Mouse (Mus musculus): ENCODE measurements around the gene Asl. TPM values are rescaled to one million over a fixed set of nuclear protein-coding genes. Genes with fewer than 3 reads are reported as not detected.

Gene Asl
- total and polyA plus RNA-seq, 3 experiments, result 15.8 to 26.7 TPM; not detected in 1

DNA sequence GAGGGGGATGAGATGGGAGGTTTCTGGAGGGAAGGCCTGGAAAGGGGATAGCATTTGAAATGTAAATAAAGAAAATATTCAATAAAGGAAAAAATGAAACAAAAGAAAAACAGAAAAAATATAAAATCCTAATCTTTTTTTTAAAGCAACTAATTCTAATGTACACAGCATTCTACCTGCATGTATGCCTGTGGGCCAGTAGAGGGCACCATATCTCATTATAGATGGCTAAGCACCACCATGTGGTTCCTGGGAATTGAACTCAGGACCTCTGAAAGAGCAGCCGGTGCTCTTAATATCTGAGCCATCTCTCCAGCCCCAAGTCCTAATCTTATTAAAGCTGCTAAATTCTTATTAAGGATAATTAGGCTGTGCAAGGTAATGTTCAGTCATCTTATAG is 21.7 kb downstream of the Asl start:
- H3K4me1 ChIP-seq (ENCODE audit: control insufficient read depth in 1 of 2, insufficient read depth in 2 of 2, low read length in 2 of 2), result peaks cover 3 to 6% of the 10 kb centered on the region in 2 experiments
- H3K9ac ChIP-seq (ENCODE audit: control insufficient read depth, low read depth, low read length, poor library complexity, severe bottlenecking), result no peak overlapping the region
- H3K36me3 ChIP-seq (ENCODE audit: control insufficient read depth in 1 of 2, insufficient read depth in 2 of 2, low read length in 2 of 2), result no peaks in the 10 kb centered on the region
- H3K27ac ChIP-seq (ENCODE audit: control insufficient read depth, low read depth, low read length), result no peak overlapping the region
- no peaks in the 10 kb centered on the region for H3K27me3 ChIP-seq (ENCODE audit: control insufficient read depth in 1 of 2, insufficient read depth in 2 of 2, low read length in 2 of 2)
- H3K4me3 ChIP-seq (ENCODE audit: control insufficient read depth in 1 of 2, insufficient read depth in 1 of 2, low read depth in 2 of 2, low read length in 2 of 2), result no peak overlapping the region
- H3K9me3 ChIP-seq (replicated peaks; ENCODE audit: insufficient read depth, low read length), result no peaks in the 10 kb centered on the region
- peak; percentile 62 for DNase-seq (ENCODE audit: low read depth, low spot score)
- H3K79me2 ChIP-seq (ENCODE audit: control insufficient read depth, insufficient read depth, low read length, poor library complexity), result peaks cover 3% of the 10 kb centered on the region
- TF ChIP-seq CTCF (IDR thresholded peaks at IDR 0.05 in 2 of 3, conservative IDR thresholded peaks at IDR 0.05 in 1 of 3; ENCODE audit: control insufficient read depth in 1 of 3, insufficient read depth in 1 of 3, low read depth in 2 of 3, low read length in 3 of 3, poor library complexity in 1 of 3, severe bottlenecking in 1 of 3), result peak; percentile 40 to 65 (median 62)
- TF ChIP-seq MAFK (IDR thresholded peaks at IDR 0.05; ENCODE audit: borderline replicate concordance, low read depth, low read length), result no peak
- TF ChIP-seq TBP (IDR thresholded peaks at IDR 0.05; ENCODE audit: low read depth, low read length), result no peak
- TF ChIP-seq ZC3H11A (IDR thresholded peaks at IDR 0.05; ENCODE audit: low read depth, low read length), result peak; percentile 31; the same call in 1 of the 2 replicates
- peak; percentile 87 for TF ChIP-seq MYC (IDR thresholded peaks at IDR 0.05; ENCODE audit: low read depth, low read length)
- peak; percentile 32 for TF ChIP-seq RAD21 (IDR thresholded peaks at IDR 0.05; ENCODE audit: low read depth, low read length)
- peak; percentile 37; the same call in 1 of the 2 replicates for TF ChIP-seq ZNF384 (IDR thresholded peaks at IDR 0.05; ENCODE audit: low read depth, low read length)
- no peak for TF ChIP-seq NRF1 (IDR thresholded peaks at IDR 0.05; ENCODE audit: insufficient read depth, low read depth, low read length, poor library complexity, severe bottlenecking)
- TF ChIP-seq E2F4 (IDR thresholded peaks at IDR 0.05; ENCODE audit: borderline replicate concordance, low read depth, low read length), result no peak
- peak; percentile 49 for TF ChIP-seq SMC3 (IDR thresholded peaks at IDR 0.05; ENCODE audit: low read depth, low read length)

DNA sequence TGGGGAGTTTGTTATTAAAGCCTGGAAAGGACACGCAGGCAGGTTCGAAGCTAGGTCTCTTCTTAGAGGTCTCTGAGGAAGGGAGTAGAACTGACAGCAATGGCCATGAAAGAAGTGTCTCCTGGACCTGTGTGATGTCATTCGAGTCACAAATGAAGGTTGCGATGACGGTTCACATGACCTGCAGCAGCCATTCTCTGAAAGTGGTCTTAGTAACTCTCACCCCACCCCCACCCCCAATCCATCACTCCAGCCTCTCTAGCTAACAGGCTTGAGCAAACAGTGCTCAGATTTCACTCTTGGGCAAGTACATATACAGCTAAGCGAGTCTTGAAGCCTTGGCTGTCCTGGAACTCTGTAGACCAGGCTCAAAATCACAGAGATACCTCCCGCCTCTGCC is 25.8 kb downstream of the Asl start:
- DNase-seq (ENCODE audit: low read depth, low spot score), result no peak
- Histone ChIP-seq H3K4me1 (ENCODE audit: control insufficient read depth in 1 of 2, insufficient read depth in 2 of 2, low read length in 2 of 2) (peaks cover 3 to 16% of the 10 kb centered on the region in 2 experiments), H3K9ac (ENCODE audit: control insufficient read depth, low read depth, low read length, poor library complexity, severe bottlenecking) (peak overlapping the region; percentile 84), H3K27me3 (ENCODE audit: control insufficient read depth in 1 of 2, insufficient read depth in 2 of 2, low read length in 2 of 2) (no peaks in the 10 kb centered on the region), H3K9me3 (replicated peaks; ENCODE audit: insufficient read depth, low read length) (no peaks in the 10 kb centered on the region), H3K36me3 (ENCODE audit: control insufficient read depth in 1 of 2, insufficient read depth in 2 of 2, low read length in 2 of 2) (peaks cover 0 to 7% of the 10 kb centered on the region in 2 experiments; a peak in 2 of 4 replicates), H3K4me3 (ENCODE audit: control insufficient read depth in 1 of 2, insufficient read depth in 1 of 2, low read depth in 2 of 2, low read length in 2 of 2) (peak overlapping the region; percentile 82 to 96), H3K27ac (ENCODE audit: control insufficient read depth, low read depth, low read length) (peak overlapping the region; percentile 55), H3K79me2 (ENCODE audit: control insufficient read depth, insufficient read depth, low read length, poor library complexity) (peaks cover 13% of the 10 kb centered on the region)
- TF ChIP-seq CHD1 (IDR thresholded peaks at IDR 0.05; ENCODE audit: low read depth, low read length), result no peak
- no peak for TF ChIP-seq ZMIZ1 (IDR thresholded peaks at IDR 0.05; ENCODE audit: low read depth, low read length)
- no peak for TF ChIP-seq MEF2A (IDR thresholded peaks at IDR 0.05; ENCODE audit: extremely low read depth, insufficient replicate concordance, low read depth, low read length, poor library complexity, severe bottlenecking)
- TF ChIP-seq MYB (IDR thresholded peaks at IDR 0.05; ENCODE audit: low read depth, low read length), result no peak
- TF ChIP-seq MYC (IDR thresholded peaks at IDR 0.05; ENCODE audit: low read depth, low read length), result no peak
- TF ChIP-seq ELF1 (IDR thresholded peaks at IDR 0.05; ENCODE audit: low read depth, low read length), result no peak
- no peak for TF ChIP-seq POLR2AphosphoS5 (IDR thresholded peaks at IDR 0.05; ENCODE audit: borderline replicate concordance, low read depth, low read length)
- TF ChIP-seq SIN3A (IDR thresholded peaks at IDR 0.05; ENCODE audit: low read length), result no peak
- TF ChIP-seq TCF12 (IDR thresholded peaks at IDR 0.05; ENCODE audit: low read depth, low read length), result no peak
- TF ChIP-seq CHD2 (IDR thresholded peaks at IDR 0.05; ENCODE audit: low read length), result no peak
- no peak for TF ChIP-seq HCFC1 (IDR thresholded peaks at IDR 0.05; ENCODE audit: low read depth, low read length)
- TF ChIP-seq NRF1 (IDR thresholded peaks at IDR 0.05; ENCODE audit: insufficient read depth, low read depth, low read length, poor library complexity, severe bottlenecking), result no peak
- TF ChIP-seq KAT2A (conservative IDR thresholded peaks at IDR 0.05; ENCODE audit: low read depth, low read length), result no peak
- no peak for TF ChIP-seq UBTF (IDR thresholded peaks at IDR 0.05; ENCODE audit: borderline replicate concordance, insufficient read depth, low read depth, low read length)
- no peak for TF ChIP-seq MXI1 (IDR thresholded peaks at IDR 0.05; ENCODE audit: low read depth, low read length)
- TF ChIP-seq RCOR1 (IDR thresholded peaks at IDR 0.05; ENCODE audit: low read depth, low read length), result no peak
- TF ChIP-seq NELFE (IDR thresholded peaks at IDR 0.05; ENCODE audit: low read depth, low read length), result no peak
